Mouse (Mus musculus): ENCODE measurements at regions not wholly inside any gene's neighbourhood (a gene's known extent, or its start where the extent isn't known, plus 50 kb on each side); places are given as distances from the start of the nearest gene placed in this dataset.
"Not testable (repeated sequence)": the region's sequence is repeated elsewhere in the genome, so short reads cannot be mapped to it uniquely, and the experiment has no call there.

DNA sequence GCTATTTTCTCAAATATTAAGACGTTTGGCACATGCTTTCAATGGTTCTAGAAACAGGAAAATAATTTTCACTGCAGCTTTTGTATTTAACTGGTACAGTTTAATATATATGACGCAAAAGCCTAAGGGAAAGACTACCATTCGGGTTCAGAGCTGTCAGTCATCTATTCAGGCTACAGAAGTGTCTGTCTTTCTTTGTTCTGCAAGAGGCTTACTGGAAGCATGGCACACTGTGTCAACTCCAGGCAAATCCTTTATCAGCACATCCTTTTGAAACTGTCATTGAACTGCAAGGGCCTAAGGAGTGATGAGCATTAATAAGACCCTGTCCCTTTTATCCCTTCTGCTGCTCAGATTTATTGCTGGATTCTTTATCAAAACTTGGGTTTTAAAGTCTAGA, 303.8 kb upstream of the Gm5152 start:
- not testable (repeated sequence) for ATAC-seq

DNA sequence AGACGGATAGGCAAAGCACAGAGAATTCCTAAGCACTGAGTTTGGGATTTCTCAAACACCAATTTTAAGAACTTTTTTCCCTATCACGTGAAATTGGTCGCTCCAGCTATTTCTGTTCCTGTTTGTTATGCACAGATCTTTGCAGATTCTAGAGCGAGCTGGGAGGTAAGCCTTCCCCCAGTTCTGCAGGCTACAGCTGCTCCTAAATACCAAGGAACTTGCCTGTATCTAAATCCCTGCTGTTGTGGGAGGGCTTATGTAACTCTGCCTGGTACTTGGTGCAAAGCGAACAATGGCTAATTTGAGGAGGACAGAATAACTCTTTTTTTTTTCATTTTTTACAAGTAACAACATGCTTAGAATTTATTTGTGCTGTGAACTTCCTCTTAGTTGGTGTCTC, 316.0 kb upstream of the Gm5152 start:
- ATAC-seq: no peak

DNA sequence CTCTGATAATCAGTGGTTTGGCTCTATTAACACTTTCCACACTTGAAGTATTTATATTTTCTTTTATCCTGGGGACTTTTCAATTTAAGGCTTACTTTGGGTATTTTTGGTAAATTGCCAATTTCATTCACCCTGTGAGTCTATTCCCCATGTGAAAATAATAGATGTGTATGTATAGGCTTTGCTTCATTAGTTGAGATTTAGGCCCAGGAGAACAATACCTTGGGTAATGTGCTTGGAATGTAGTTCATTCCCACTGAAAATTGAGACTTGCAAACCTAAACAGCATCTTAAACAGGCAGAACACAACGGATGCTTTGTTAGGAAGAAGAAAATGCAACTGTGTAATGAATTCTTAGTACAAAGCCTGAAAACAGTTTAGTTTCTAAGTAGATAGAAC, 346.1 kb upstream of the Gm5152 start:
- ATAC-seq: no peak

DNA sequence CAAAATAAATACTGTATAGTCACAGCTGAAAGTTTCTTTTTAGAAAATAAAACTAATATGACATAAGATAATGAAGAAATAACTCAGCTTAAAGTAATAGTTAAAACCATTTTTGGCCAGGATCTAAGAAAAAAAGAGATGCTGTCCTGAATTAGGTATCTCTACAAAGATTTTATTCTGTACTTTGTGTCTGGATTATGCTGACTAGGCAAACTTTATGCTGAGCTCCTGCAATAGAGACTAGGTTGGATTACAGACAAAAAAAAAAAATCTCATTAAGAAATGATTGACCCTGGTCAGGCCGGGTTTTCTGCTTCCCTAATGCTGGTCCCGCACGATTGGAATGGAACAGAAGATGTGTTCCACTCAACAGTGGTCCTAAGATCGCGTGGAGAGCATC, 346.8 kb upstream of the Gm8871 start:
- ATAC-seq: no peak

DNA sequence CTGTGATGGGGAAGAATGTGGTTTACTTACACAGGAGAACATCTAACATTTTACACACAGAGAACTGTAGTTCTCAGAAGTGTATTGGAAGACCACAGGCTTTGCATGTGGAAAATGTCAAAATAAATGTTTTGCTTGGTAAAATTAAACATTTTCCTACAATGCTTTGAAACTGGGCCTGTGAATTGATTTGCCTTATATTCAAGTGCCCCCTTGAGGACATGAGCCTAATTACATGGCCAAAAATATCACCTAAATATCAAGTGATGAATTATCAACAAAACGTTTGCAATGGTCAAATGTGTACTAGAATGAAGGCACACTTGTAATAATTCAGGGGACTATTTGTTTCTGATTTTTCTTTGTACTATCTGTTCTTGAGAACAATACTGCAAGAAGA, 314.4 kb upstream of the Gm8871 start:
- no peak for ATAC-seq

DNA sequence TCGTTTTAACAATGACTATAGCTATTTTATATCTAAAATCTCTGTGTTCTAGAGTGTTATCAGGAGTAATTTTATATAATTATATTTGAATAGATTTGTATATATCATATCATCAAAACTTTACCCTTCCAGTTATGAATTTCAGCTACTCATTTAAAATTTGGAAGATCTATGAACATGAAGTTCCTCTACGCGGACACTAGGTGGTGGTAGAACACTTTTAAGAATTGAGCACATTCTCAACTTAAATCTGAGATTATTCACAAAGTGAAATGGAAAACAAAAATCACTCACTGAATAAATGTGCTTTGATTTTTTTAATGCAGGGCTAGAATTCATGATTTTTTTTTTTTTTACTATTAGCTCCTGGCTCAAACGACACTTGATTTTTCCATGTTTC, 299.5 kb upstream of the Gm8871 start:
- ATAC-seq: peak; percentile 59

DNA sequence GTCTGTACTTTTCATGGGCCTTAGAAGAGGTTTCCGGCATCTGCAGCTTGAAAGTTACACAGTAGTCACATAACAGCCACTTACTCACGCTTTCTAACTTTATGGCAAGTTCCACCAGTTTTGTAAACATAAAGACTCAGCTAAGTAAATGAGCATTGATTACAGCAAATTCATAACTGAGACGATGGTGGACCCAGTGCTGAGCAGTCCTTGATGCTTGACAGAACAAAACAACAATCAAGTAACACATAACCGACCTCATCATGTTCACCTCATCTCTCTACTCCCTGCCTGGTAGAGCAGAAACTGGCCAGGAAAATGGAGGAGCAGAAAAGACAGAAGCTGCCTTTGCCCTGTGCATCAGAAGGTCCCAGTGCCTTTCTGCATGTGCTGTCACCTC, 284.3 kb upstream of the Gm8871 start:
- no peak for ATAC-seq

DNA sequence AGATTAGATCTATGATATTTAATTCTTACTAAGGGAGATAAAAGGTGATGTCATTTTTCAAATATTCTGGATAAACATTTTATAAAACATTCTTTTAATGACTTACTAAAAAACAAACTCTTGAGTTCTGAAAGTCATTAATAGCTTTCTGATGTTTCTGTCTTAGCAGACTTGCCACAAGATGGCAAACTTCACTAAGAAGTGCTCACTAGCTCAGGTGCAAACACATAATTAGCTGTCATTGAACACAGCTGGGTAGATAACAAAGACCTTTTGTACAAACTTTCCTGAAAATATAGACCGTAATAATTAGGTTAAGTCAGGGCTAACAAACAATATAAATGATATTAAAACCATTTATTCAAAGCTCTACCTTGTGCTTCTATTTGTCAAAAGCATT, 273.4 kb upstream of the Gm8871 start:
- no peak for ATAC-seq

DNA sequence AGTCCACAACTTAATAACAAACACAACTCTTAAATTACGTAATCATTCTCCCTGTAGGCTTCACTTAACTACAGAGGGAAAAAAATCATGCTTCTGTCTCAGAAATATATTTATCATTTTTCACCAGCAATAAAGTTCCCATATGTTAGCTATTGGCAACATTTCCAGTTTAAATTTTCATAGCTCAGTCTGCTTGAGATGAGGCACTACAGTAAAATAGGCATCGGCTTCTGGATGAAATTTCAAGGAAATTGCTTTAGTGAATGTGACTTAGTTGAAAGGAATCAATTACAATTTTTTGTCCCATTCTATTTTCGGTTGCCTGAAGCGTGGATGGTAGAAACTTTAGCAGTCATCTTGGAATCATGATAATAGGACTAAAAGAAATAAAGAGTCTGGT, 262.1 kb upstream of the Gm8871 start:
- ATAC-seq: no peak

DNA sequence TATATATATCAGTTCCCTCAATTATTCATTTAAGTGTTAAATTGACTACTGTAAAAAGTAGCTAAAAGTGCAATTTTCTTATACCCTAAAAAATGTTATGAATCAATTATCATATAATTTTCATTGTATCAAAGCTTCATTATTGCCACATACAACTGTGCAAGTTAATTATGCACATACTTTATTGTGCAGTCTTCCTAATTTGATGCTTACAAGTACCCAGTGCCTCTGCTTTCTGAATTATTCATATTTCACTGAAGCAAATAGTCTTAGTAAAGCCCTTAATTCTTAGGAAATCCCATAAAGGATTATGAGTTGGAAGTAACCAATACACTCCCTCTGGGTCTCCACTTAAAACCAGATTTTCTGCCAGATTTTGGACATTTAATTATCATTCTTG, 220.5 kb upstream of the Gm8871 start:
- no peak for ATAC-seq

DNA sequence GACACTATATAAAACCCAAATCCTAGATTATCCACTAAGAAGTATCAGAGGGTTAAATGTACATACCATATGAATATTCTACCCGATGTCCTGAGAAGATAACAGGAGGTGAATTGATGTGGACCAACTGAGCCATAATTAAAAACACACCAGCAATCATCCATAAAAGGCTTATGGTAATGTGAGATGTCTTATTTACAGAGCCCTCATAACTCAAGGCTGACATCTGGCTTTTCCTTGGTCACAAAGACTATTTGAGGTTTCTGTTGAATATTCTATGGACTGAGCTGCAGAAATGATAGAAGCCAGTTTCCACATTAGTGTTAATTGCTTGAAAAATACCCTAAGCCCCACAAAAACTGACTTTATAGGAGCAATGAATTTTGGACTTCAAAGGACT, 198.1 kb upstream of the Gm8871 start:
- ATAC-seq: no peak

DNA sequence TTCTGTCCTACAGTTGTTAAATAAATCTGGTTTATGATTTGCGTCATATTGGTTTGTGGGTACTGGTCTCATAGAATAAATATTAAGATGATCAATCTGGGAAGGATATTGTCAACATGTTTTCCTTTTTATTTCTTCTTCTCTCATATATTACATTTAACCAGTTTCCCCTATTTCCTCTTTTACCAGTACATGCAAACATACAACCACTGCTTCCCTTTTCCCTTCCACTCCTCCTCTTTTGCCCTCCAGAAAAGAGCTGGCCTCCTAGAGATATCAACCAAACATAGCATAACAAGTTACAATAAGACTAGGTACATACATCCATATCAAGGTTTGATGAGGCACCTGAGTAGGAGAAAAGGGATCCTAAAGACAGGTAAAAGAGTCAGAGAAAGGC, 180.1 kb upstream of the Gm8871 start:
- ATAC-seq: no peak
